Mouse (Mus musculus): ENCODE measurements around the gene Cdc42bpg. TPM values are rescaled to one million over a fixed set of nuclear protein-coding genes. Genes with fewer than 3 reads are reported as not detected.
"Not testable (repeated sequence)": the region's sequence is repeated elsewhere in the genome, so short reads cannot be mapped to it uniquely, and the experiment has no call there.

The Cdc42bpg gene
- total RNA-seq, 2 experiments from 2014 or later = 4.2 to 4.8 TPM

GRCm38 (mm10) chr19:6276426-6277421 is 29.5 kb upstream of the Cdc42bpg start, which contains the start of gene Ehd1:
TSS of gene Ehd1 (plus strand) at chr19:6276725.
- peak; percentile 89 to 95 for DNase-seq (ENCODE audit: low spot score in 2 of 2)

- DNase-seq (ENCODE audit: low spot score in 2 of 2) = no peak
These were observed 28.4 kb upstream of the Cdc42bpg start for GRCm38 (mm10) chr19:6277661-6278438.

- DNase-seq (ENCODE audit: low spot score in 2 of 2) = no peak
These were observed 27.7 kb upstream of the Cdc42bpg start for GRCm38 (mm10) chr19:6278439-6279073.

GRCm38 (mm10) chr19:6279481-6280144 is 26.6 kb upstream of the Cdc42bpg start:
- DNase-seq (ENCODE audit: low spot score in 2 of 2) = no peak

- DNase-seq (ENCODE audit: low spot score in 2 of 2) = no peak
These were observed 25.7 kb upstream of the Cdc42bpg start for GRCm38 (mm10) chr19:6280554-6280953.

GRCm38 (mm10) chr19:6281122-6282020 is 24.9 kb upstream of the Cdc42bpg start:
- no peak for DNase-seq (ENCODE audit: low spot score in 2 of 2)

- DNase-seq (ENCODE audit: low spot score in 2 of 2) = no peak
These were observed 23.3 kb upstream of the Cdc42bpg start for GRCm38 (mm10) chr19:6283001-6283400.

- no peak for DNase-seq (ENCODE audit: low spot score in 2 of 2)
These were observed 21.8 kb upstream of the Cdc42bpg start for GRCm38 (mm10) chr19:6284502-6284901.

- no peak for DNase-seq (ENCODE audit: low spot score in 2 of 2)
These were observed 21.0 kb upstream of the Cdc42bpg start for GRCm38 (mm10) chr19:6285226-6285625.

GRCm38 (mm10) chr19:6285632-6286433 is 20.4 kb upstream of the Cdc42bpg start:
- no peak for DNase-seq (ENCODE audit: low spot score in 2 of 2)

GRCm38 (mm10) chr19:6286434-6287401 is 19.5 kb upstream of the Cdc42bpg start:
- DNase-seq (ENCODE audit: low spot score in 2 of 2) = peak in 1 of 2 experiments; percentile 27

GRCm38 (mm10) chr19:6288236-6288894 is 17.9 kb upstream of the Cdc42bpg start:
- no peak for DNase-seq (ENCODE audit: low spot score in 2 of 2)

GRCm38 (mm10) chr19:6289696-6290238 is 16.5 kb upstream of the Cdc42bpg start:
- DNase-seq (ENCODE audit: low spot score in 2 of 2) = no peak

- not testable (repeated sequence) for DNase-seq (ENCODE audit: low spot score in 2 of 2)
These were observed 15.5 kb upstream of the Cdc42bpg start for GRCm38 (mm10) chr19:6290720-6291116.

GRCm38 (mm10) chr19:6291117-6291781 is 15.0 kb upstream of the Cdc42bpg start:
- DNase-seq (ENCODE audit: low spot score in 2 of 2) = no peak

- DNase-seq (ENCODE audit: low spot score in 2 of 2) = no peak
These were observed 14.0 kb upstream of the Cdc42bpg start for GRCm38 (mm10) chr19:6292262-6292661.

Measured in left cerebral cortex, adult 18-20 months (tissue).